Mouse (Mus musculus) cortical plate, adult 2 months (tissue): ENCODE results near the gene Unc93b1.

ENCODE experiments used
- CTCF ChIP-seq: fragments of 200-500 bp; IDR thresholded peaks from 2 replicates; pipeline ENCODE4 v1.5.1; 2011; ENCODE audit warnings: mild to moderate bottlenecking, control low read depth, low read length; ENCODE audit not compliant: insufficient read depth; ENCODE audit errors: extremely low read depth
- POLR2A ChIP-seq: fragments of 200-500 bp; IDR thresholded peaks from 2 replicates; pipeline ENCODE4 v1.6.1; 2011; ENCODE audit warnings: mild to moderate bottlenecking, low read length, control low read depth; ENCODE audit not compliant: insufficient read depth; ENCODE audit errors: extremely low read depth

DNA sequence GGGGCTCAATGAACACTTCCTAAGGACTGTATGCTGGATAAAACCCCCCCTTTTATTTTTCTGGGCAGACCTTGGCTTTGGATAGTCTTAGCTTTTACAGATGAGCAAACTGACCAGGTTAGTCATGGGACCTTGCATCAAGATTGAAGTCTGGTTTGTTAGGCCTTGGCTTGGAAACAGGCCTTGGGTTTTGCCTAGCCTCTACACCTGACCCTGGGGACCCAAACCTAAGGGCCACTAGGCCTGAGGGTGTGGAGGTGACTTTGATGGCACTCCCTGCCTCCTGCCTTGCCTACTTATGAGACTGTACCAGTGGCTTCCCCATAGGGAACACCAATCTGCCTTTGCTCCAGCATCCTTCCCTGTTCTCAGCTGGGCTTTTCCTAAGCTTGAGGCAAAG is 15.1 kb upstream of the Unc93b1 start:
- TF ChIP-seq POLR2A, result no peak
- TF ChIP-seq CTCF, result no peak
